Mouse (Mus musculus): Measurements from ENCODE around the gene Def6.

The Def6 gene

GRCm38 (mm10) chr17:28272837-28273236, 65.3 kb downstream of the Def6 start:
- no peak for DNase-seq (ENCODE audit: low spot score)

GRCm38 (mm10) chr17:28274739-28275138, 67.2 kb downstream of the Def6 start:
- DNase-seq (ENCODE audit: low spot score) = no peak

- DNase-seq (ENCODE audit: low spot score) = no peak
Measured at GRCm38 (mm10) chr17:28277226-28277625, 69.6 kb downstream of the Def6 start.

- DNase-seq (ENCODE audit: low spot score) = no peak
Measured at GRCm38 (mm10) chr17:28277721-28278120, 70.1 kb downstream of the Def6 start.

GRCm38 (mm10) chr17:28278156-28278555, 70.6 kb downstream of the Def6 start:
- no peak for DNase-seq (ENCODE audit: low spot score)
